Mouse (Mus musculus) E14TG2a.4 (cell line): Measurements from ENCODE around the gene Nsl1.

Experiments
- CTCF ChIP-seq: conservative IDR thresholded peaks from 2 replicates; pipeline ENCODE4 v1.5.1; 2014; ENCODE audit warnings: low read length
- NANOG ChIP-seq: IDR thresholded peaks from 2 replicates; pipeline ENCODE4 v1.6.1; 2014; ENCODE audit warnings: borderline replicate concordance, low read length, mixed read lengths

- TF ChIP-seq CTCF (no peak), NANOG (no peak)
Measured at GRCm38 (mm10) chr1:191085597-191085996, 22.8 kb downstream of the Nsl1 start.
